Mouse (Mus musculus): ENCODE results near the gene C1qtnf6.

GRCm38 (mm10) chr15:78530671-78531450, at the start of gene C1qtnf6:
- no peak for TF ChIP-seq CTCF (IDR thresholded peaks at IDR 0.05)
- peak; percentile 56; the same call in 1 of the 2 replicates for TF ChIP-seq EP300 (IDR thresholded peaks at IDR 0.05; ENCODE audit: insufficient read depth, low read depth, low read length)
